Mouse (Mus musculus): ENCODE measurements around the gene Pebp1. TPM values are rescaled to one million over a fixed set of nuclear protein-coding genes. Genes with fewer than 3 reads are reported as not detected.

The Pebp1 gene
- total RNA-seq, 1 experiment from 2014 or later: 1,281 TPM

- no peak for DNase-seq
Observed at GRCm38 (mm10) chr5:117240761-117241322, 46.6 kb downstream of the Pebp1 start.

DNA sequence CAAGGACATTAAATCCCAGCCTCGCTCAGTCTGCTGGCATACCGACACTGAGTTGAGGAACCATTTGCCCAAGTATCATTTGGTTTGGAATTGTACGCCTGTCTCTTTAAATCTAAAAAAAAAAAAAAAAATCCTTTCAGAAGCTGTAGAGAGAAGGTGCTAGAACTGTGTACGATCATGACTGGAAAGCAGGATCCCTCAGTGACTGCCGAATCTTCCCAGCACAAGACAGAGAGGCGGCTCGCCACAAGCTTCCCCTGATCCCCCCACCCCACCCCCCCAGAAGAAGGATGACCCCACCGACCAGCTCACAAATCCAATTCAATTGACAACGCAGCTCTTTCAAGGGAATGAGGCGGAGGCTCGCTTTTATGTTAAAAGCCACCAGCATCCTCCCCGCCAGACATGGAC, 47.1 kb downstream of the Pebp1 start:
- DNase-seq: no peak

DNA sequence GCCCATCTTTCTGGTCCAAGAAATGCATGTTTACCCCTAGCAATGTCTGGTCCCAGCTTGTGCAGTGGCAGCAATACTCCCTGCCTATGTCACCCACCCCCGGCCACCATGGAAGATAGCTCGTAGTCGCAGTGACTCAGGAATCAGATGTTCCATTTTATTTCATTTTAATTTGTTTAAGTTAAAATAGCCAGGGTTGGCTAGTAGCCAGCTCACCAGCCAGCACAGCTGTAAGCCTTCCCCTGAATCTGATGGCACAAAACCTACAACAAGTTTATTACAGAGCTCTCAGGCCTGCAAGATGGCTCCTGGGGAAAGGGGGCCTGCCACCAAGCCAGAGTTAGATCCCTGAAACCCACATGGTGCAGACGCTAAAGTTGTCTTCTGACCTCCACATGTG, 48.3 kb downstream of the Pebp1 start:
- DNase-seq: no peak

DNA sequence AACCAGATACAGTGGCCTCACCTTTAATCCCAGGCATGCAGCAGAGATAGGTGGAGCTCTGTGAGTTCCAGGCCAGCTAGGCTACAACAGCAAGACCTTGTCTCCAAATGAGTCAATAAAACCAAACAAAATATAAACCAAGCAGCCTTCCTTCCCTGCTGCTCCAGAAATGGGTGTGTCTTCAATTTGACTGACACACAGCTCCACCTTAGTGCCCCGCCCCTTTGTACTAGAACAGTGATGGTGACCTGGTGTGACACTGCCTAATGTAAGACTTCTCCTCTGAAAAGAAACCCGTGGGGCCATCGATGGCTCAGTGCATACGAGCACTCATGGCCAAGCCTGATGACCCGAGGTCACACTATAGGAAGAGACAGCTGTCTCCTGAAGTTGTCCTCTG, 50.9 kb downstream of the Pebp1 start:
- DNase-seq: no peak

Other genes starting within 250 kb of the Pebp1 start
- 119 and 125 TPM in 2 replicates for gene Suds3, start 171.5 kb downstream of the Pebp1 start, total RNA-seq (2021)
- gene Taok3, start 167.5 kb downstream of the Pebp1 start, total RNA-seq (2021): 35.0 and 51.8 TPM in 2 replicates
- gene Vsig10, start 31.5 kb upstream of the Pebp1 start, total RNA-seq (2021): 18.2 and 34.2 TPM in 2 replicates
- 124 and 135 TPM in 2 replicates for gene Wsb2, start 69.7 kb upstream of the Pebp1 start, total RNA-seq (2021)
- gene Rfc5, start 101.4 kb upstream of the Pebp1 start, total RNA-seq (2021): 16.9 and 17.8 TPM in 2 replicates
- 4.7 and 6.2 TPM in 2 replicates for gene Ksr2, start 126.4 kb upstream of the Pebp1 start, total RNA-seq (2021)